Mouse (Mus musculus) left cerebral cortex, adult 2 months (tissue): ENCODE data around the gene Ltbp2. TPM values are rescaled to one million over a fixed set of nuclear protein-coding genes. Genes with fewer than 3 reads are reported as not detected.
A peak's percentile ranks its signal among the peaks of the same experiment; 100 is the strongest.

ENCODE experiments used
- DNase-seq, 2 experiments: peaks; one replicate each; pipeline ENCODE4 v3.0.0; 2021 to 2022; ENCODE audit warnings: low spot score in 2 of 2, mixed read lengths in 1 of 2; ENCODE audit errors: extremely low spot score in 1 of 2
- H3K27ac ChIP-seq: fragments of 200-600 bp; 2 replicates; pipeline ENCODE4 v1.8.1; 2022
- H3K4me3 ChIP-seq: fragments of 200-600 bp; 2 replicates; pipeline ENCODE4 v1.8.1; 2022
- CTCF ChIP-seq: fragments of 200-600 bp; IDR thresholded peaks from 2 replicates; pipeline ENCODE4 v1.8.1; 2022; ENCODE audit warnings: antibody characterized with exemption, mild to moderate bottlenecking, moderate library complexity
- intact Hi-C: fragments of 180-260 bp; cut with DNase I; formaldehyde crosslinking; loops from one replicate; pipeline ENCODE4 v1.15.1; 2025
- total RNA-seq, 2 experiments: library from RNA; stranded (reverse); gene quantifications; 2 replicates each; pipeline ENCODE4 v1.2.3; 2021

Ltbp2 gene
- total RNA-seq, 2 experiments from 2014 or later = 0.45 to 0.94 TPM

GRCm38 (mm10) chr12:84900317-84900716, 24.0 kb upstream of the Ltbp2 start:
- DNase-seq = no peak
- intact Hi-C loops = no loop called here
- no peak for TF ChIP-seq CTCF
- H3K4me3 ChIP-seq = no peak overlapping the region
- no peak overlapping the region for H3K27ac ChIP-seq

DNA sequence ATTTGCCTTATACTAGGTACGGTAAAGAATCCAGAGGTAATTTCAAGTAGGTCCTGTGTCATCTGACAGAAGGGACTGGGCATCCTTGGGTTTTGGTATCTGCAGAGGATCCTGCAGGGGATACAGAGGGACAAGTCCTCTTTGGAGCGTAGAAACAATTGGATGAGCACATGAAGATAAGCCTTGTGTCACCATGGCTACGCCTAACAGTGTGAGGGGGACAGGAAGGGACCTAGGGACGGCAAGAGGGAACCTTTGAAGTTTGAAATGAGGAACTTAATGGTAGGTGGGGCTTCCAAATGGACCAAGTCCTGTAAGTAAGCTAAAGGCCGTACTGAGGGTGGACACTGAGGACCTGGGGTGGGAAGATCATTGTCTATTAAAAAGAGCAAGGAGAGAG, 21.0 kb upstream of the Ltbp2 start:
- Histone ChIP-seq H3K4me3 (no peak overlapping the region), H3K27ac (no peak overlapping the region)
- no peak for DNase-seq
- TF ChIP-seq CTCF = no peak
- intact Hi-C loops = no loop called here

GRCm38 (mm10) chr12:84896235-84896634, 19.9 kb upstream of the Ltbp2 start:
- no peak overlapping the region for H3K4me3 ChIP-seq
- TF ChIP-seq CTCF = no peak
- intact Hi-C loops = no loop called here

GRCm38 (mm10) chr12:84893648-84894628, 17.6 kb upstream of the Ltbp2 start:
- H3K27ac ChIP-seq = no peak overlapping the region
- intact Hi-C loops = no loop called here
- no peak for DNase-seq

More at GRCm38 (mm10) chr12:84896235-84896634, 19.9 kb upstream of the Ltbp2 start:
- no peak overlapping the region for H3K27ac ChIP-seq
- DNase-seq = no peak

GRCm38 (mm10) chr12:84890289-84890688, 14.0 kb upstream of the Ltbp2 start:
- Histone ChIP-seq H3K4me3 (no peak overlapping the region), H3K27ac (no peak overlapping the region)
- no peak for TF ChIP-seq CTCF
- no peak for DNase-seq
- intact Hi-C loops = no loop called here

More at GRCm38 (mm10) chr12:84893648-84894628, 17.6 kb upstream of the Ltbp2 start:
- H3K4me3 ChIP-seq = no peak overlapping the region
- TF ChIP-seq CTCF = no peak

- Histone ChIP-seq H3K4me3 (no peak overlapping the region), H3K27ac (no peak overlapping the region)
- TF ChIP-seq CTCF = no peak
- intact Hi-C loops = no loop called here
- DNase-seq = no peak
These were observed 9.0 kb upstream of the Ltbp2 start for GRCm38 (mm10) chr12:84885107-84885876.

DNA sequence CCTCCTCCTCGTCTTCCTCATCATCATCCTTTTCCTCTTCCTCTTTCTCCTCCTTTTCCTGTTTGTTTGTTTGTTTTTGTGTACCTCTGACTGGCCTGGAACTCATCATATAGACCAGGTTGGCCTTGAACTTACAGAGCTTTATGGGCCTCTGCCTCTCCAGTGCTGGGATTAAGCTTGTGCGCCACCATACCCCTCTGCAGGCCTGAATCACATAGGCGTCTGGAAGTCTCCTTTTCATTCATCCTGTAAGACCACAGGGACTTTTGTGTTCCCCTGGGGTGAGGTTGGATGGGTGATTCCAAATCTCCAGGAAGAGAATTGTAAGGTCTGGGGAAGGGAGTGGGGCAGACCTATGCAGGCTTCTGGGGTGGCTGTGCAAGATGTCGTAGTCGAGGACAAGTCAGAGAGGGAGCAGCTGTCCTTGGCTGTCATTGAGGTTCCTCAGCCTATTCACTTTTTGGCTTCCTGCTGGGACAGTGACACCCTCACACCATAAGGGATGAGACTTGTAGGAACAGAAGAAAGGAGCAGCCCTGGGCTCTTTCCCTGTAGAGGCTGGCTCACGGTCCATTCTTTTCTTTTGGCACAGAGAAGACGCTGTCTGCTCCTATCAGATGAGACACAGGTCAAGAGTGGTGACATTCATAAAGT, 8.2 kb upstream of the Ltbp2 start:
- intact Hi-C loops = no loop called here
- H3K27ac ChIP-seq = no peak overlapping the region
- DNase-seq = no peak
- TF ChIP-seq CTCF = no peak
- H3K4me3 ChIP-seq = no peak overlapping the region

DNA sequence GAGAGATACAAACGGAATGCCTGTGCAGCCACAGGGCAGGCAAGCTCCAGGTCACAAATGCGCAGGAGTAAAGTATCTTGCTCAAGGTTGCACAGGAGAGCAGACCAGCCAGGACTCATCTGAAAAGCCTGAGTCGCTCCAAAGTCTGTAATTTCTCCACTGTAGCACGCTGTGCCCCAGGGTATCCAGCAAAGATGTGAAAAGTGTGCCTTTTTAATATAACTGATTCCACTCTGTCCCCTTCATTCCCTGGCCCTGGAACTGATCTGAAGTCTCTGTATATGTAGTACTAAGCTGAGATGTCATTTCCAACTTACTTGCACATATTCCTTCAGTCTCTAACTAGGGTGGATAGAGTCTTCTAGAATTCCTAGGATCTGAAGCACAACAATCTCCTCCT, 6.5 kb upstream of the Ltbp2 start:
- Histone ChIP-seq H3K4me3 (no peak overlapping the region), H3K27ac (no peak overlapping the region)
- intact Hi-C loops = no loop called here
- DNase-seq = no peak
- no peak for TF ChIP-seq CTCF

DNA sequence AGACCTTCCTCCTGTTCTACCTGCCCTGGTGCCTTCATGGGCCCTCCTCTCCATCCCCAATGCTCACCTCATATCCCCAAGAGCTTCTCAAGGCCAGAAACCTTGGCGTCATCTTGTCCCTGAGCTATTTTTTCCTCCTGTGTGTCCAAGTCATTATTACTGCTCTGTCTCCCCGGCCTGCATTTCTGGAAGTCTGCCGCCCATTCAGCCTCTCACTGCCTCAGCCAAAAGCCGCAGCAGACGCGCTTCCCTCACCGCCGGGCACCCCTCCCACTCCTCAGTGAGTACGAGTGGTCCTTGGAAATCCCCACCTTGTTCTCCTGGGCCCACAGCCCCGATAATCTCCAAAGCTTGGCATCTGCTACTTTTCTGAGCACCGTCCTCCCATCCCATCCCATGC, 3.8 kb upstream of the Ltbp2 start:
- TF ChIP-seq CTCF = no peak
- no peak overlapping the region for H3K4me3 ChIP-seq
- no peak overlapping the region for H3K27ac ChIP-seq
- intact Hi-C loops = no loop called here
- DNase-seq = no peak

DNA sequence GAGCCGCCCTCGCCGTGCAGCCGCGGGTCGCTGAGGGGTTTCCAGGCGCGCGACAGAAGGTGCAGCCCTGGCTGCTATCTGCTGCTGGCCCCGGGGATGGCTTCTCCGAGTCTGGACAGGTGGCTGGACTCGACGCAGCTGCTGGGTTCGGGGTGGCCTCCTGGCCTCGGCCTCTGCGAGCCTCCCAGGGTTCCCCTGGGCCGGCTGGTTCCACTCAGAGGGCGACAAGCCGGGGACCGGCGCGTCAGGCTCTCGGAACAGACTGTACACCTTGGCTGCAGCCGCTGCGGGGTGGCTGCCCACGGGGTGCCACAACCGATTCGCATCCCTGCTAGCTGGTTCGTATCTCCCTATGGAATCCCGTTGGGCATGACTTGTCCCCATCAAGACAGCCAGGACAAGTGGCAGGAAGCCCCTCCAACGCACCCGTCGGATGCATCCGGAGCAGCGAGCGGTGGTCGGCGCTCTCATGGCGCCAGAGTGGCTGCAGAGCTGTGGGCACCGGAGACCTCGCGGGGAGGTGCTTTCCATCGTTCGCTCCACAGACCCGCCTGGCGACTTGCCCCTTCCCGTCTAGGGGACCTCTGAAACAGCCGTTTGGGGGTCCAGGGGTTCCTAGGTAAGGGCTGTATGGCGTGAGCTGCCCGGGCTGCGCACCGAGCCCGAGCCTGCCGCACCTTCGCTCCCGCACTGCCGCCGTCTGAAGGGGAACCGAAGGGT, 411 bp downstream of the Ltbp2 start:
- H3K27ac ChIP-seq = no peak overlapping the region
- no peak overlapping the region for H3K4me3 ChIP-seq
- DNase-seq = no peak
- no peak for TF ChIP-seq CTCF
- intact Hi-C loops = no loop called here

DNA sequence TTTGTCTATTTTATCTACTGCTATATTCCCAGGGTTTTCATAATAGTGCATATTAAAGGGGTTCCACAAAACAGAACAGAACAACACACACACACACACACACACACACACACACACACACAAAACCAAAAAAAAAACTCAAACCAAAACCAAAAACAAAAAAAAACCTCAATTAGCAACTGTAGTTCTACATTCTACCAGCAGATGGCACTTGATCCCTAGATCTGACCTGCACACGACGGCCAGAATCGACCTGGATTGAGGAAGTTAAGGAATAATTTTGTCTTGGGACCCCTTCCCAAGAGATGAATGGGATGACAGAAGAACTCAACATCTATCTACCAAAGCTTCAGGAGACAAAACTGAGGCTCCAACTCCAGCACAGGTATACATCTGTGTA, 2.9 kb downstream of the Ltbp2 start:
- intact Hi-C loops = loop anchor here (5.0 kb wide), 1 partner anchor 99 kb away; the partner anchor contains the start of genes Arel1 and Fcf1
- no peak for DNase-seq
- no peak overlapping the region for H3K27ac ChIP-seq
- TF ChIP-seq CTCF = peak; percentile 64
- no peak overlapping the region for H3K4me3 ChIP-seq
